In the genomic region with DNA sequence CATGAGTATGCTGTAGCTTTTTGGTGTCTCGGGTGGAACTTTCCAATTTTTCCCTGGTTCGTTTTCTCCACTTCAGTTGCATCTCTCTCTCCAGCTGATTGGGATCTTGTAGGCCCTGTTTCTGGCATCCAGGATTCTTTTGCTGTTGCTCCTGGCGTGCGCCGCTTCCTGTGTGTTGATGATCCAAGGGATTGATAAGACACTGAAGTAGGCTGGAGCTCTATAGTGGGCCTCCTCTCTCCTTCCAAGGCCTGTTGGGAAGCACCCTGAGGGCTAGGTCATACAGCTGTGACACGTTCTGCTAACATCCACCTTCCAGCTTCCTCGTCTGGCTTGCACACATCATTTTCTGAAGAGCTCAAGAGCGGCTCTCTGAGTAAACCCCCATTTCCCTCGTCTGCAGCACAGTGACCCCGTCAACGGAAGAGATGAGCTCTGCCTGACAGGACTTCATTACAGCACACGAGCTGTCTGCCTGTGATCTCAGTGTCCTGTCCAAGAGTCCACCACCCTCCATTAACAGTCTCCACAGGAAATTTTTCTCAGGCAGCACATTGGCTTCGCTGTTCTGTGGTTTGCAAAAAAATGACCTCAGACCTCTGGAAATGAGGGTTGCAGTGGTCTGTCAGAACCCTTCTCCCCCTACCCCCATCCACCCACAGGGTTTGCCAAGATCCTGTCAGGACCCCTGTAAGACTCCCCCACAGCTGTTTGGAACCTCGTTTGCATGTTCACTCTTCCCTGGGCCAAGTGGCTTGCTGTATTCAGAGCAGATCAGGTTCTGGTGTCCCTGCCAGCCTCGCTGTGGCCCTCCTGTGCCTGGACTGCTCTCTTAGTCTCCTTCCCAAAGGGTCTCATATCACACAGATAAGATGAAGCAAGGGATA, we compare ENCODE assay signal across 16 mouse cellular contexts. TPM values are rescaled to one million over a fixed set of nuclear protein-coding genes. Genes with fewer than 3 reads are reported as not detected.
A peak's percentile ranks its signal among the peaks of the same experiment; 100 is the strongest.
DNase-seq lines count a peak whose midpoint lies in the region; ATAC-seq and TF ChIP-seq lines count a peak whose summit lies in the region.
"Had no signal": no experiment of that assay in that cellular context is flagged by ENCODE, and none has a peak within 500 bp of the region (broad histone marks: within the 10 kb centered on the region; RNA-seq: fewer than 3 reads in every experiment).

No protein-coding gene starts in this region.

- H3K9ac ChIP-seq in hindbrain, embryonic 12.5 days = peak overlapping the region; percentile 5; the same call in 1 of the 2 replicates
- no peak overlapping the region for H3K9ac ChIP-seq in lung, embryonic 14.5 days
- no peak overlapping the region for H3K9ac ChIP-seq in stomach, embryonic 16.5 days (ENCODE audit: low read length)
- H3K9ac ChIP-seq: limb, embryonic 13.5 days; liver, embryonic 15.5 days had no signal

- H3K4me2 ChIP-seq in hindbrain, embryonic 12.5 days (replicated peaks) = no peak overlapping the region
- no peak overlapping the region for H3K4me2 ChIP-seq in lung, embryonic 14.5 days
- H3K4me2 ChIP-seq in stomach, embryonic 16.5 days (ENCODE audit: low read depth, low read length) = no peak overlapping the region
- H3K4me2 ChIP-seq: limb, embryonic 13.5 days; liver, embryonic 15.5 days had no signal

- no peaks in the 10 kb centered on the region for H3K27me3 ChIP-seq in hindbrain, embryonic 12.5 days
- no peaks in the 10 kb centered on the region for H3K27me3 ChIP-seq in hindbrain, embryonic 10.5 days (ENCODE audit: insufficient read depth, poor library complexity, severe bottlenecking)
- no peaks in the 10 kb centered on the region for H3K27me3 ChIP-seq in lung, embryonic 14.5 days (ENCODE audit: insufficient read depth, low read length)
- H3K27me3 ChIP-seq in testis, adult 2 months (ENCODE audit: control insufficient read depth, insufficient read depth, low read length) = no peaks in the 10 kb centered on the region
- no peaks in the 10 kb centered on the region for H3K27me3 ChIP-seq in stomach, embryonic 16.5 days (ENCODE audit: control insufficient read depth, insufficient read depth, low read length)
- H3K27me3 ChIP-seq: limb, embryonic 13.5 days; liver, embryonic 15.5 days; Patski had no signal

- no peaks in the 10 kb centered on the region for H3K9me3 ChIP-seq in hindbrain, embryonic 12.5 days (replicated peaks)
- H3K9me3 ChIP-seq in hindbrain, embryonic 10.5 days = no peaks in the 10 kb centered on the region
- H3K9me3 ChIP-seq in lung, embryonic 14.5 days (ENCODE audit: low read depth, low read length) = no peaks in the 10 kb centered on the region
- no peaks in the 10 kb centered on the region for H3K9me3 ChIP-seq in stomach, embryonic 16.5 days (replicated peaks; ENCODE audit: control insufficient read depth, low read length)
- H3K9me3 ChIP-seq: limb, embryonic 13.5 days; liver, embryonic 15.5 days had no signal

- H3K27ac ChIP-seq in hindbrain, embryonic 12.5 days = no peak overlapping the region; the same call in 1 of the 2 replicates
- no peak overlapping the region for H3K27ac ChIP-seq in hindbrain, embryonic 10.5 days
- no peak overlapping the region for H3K27ac ChIP-seq in lung, embryonic 14.5 days (ENCODE audit: low read depth)
- H3K27ac ChIP-seq in testis, adult 2 months (ENCODE audit: control insufficient read depth, insufficient read depth, low read depth, low read length) = no peak overlapping the region
- H3K27ac ChIP-seq in stomach, embryonic 16.5 days (ENCODE audit: low read length) = no peak overlapping the region
- H3K27ac ChIP-seq: layer of hippocampus, adult 2 months; limb, embryonic 13.5 days; liver, embryonic 15.5 days had no signal

- TF ChIP-seq CTCF in lung, embryonic 14.5 days (IDR thresholded peaks at IDR 0.05; ENCODE audit: low read depth) = no peak
- no peak for TF ChIP-seq CTCF in testis, adult 2 months (IDR thresholded peaks at IDR 0.05; ENCODE audit: control insufficient read depth, insufficient read depth, insufficient replicate concordance, low read depth, low read length)

- H3K4me1 ChIP-seq in hindbrain, embryonic 12.5 days = peaks cover 35% of the 10 kb centered on the region
- H3K4me1 ChIP-seq in hindbrain, embryonic 10.5 days (replicated peaks) = peaks cover 39% of the 10 kb centered on the region
- H3K4me1 ChIP-seq in lung, embryonic 14.5 days (ENCODE audit: insufficient read depth) = 0 out of 2 replicates have a peak, but pooled peaks cover 3% of the 10 kb centered on the region
- H3K4me1 ChIP-seq in testis, adult 2 months (ENCODE audit: control insufficient read depth, insufficient read depth, low read length) = peaks cover 3% of the 10 kb centered on the region; the same call in 1 of the 2 replicates
- no peaks in the 10 kb centered on the region for H3K4me1 ChIP-seq in stomach, embryonic 16.5 days (ENCODE audit: control insufficient read depth, insufficient read depth, low read length)
- H3K4me1 ChIP-seq: liver, embryonic 15.5 days had no signal

- no peaks in the 10 kb centered on the region for H3K36me3 ChIP-seq in hindbrain, embryonic 12.5 days
- peaks cover 80% of the 10 kb centered on the region for H3K36me3 ChIP-seq in hindbrain, embryonic 10.5 days
- H3K36me3 ChIP-seq in lung, embryonic 14.5 days (ENCODE audit: insufficient read depth) = no peaks in the 10 kb centered on the region
- H3K36me3 ChIP-seq in testis, adult 2 months (ENCODE audit: control insufficient read depth, insufficient read depth, low read length) = no peaks in the 10 kb centered on the region
- H3K36me3 ChIP-seq in stomach, embryonic 16.5 days (ENCODE audit: control insufficient read depth, insufficient read depth, low read length) = no peaks in the 10 kb centered on the region
- H3K36me3 ChIP-seq: limb, embryonic 13.5 days; liver, embryonic 15.5 days had no signal

- no peak for ATAC-seq in hindbrain, embryonic 12.5 days (ENCODE audit: low FRiP score)
- peak; percentile 68 for ATAC-seq in lung, embryonic 14.5 days (ENCODE audit: insufficient read depth)
- peak; percentile 17; the same call in 1 of the 2 replicates for ATAC-seq in stomach, embryonic 16.5 days (ENCODE audit: insufficient read depth, low FRiP score)
- ATAC-seq: Patski had no signal

- no peak for DNase-seq in hindbrain, embryonic 10.5 days (ENCODE audit: low spot score)
- peak; percentile 50 for DNase-seq in lung, embryonic 14.5 days
- no peak for DNase-seq in lung, postnatal 25 days (ENCODE audit: low spot score)
- no peak for DNase-seq in testis, postnatal 14 days (ENCODE audit: low spot score)
- DNase-seq in c-Kit-positive CD71-positive TER-119-positive erythroid progenitor cells, embryonic 14.5 days (ENCODE audit: low spot score) = no peak
- DNase-seq: B cell, adult 2 months; cerebellum, postnatal 25 days; heart, adult 11 months; right cerebral cortex, postnatal 14 days had no signal

- 71% methylated on average over 15 of the region's 15 CpGs for WGBS in hindbrain, embryonic 12.5 days
- WGBS in hindbrain, embryonic 10.5 days = 82% methylated on average over 15 of the region's 15 CpGs
- WGBS in lung, embryonic 14.5 days = 41% methylated on average over 15 of the region's 15 CpGs
- WGBS in stomach, embryonic 16.5 days = 61% methylated on average over 15 of the region's 15 CpGs

- no peak overlapping the region for H3K4me3 ChIP-seq in hindbrain, embryonic 12.5 days
- H3K4me3 ChIP-seq in hindbrain, embryonic 10.5 days = no peak overlapping the region
- H3K4me3 ChIP-seq in lung, embryonic 14.5 days (ENCODE audit: low read depth, low read length) = no peak overlapping the region
- peak overlapping the region; percentile 2 for H3K4me3 ChIP-seq in testis, adult 2 months (ENCODE audit: control insufficient read depth, low read depth, low read length)
- H3K4me3 ChIP-seq in stomach, embryonic 16.5 days (replicated peaks; ENCODE audit: low read length) = no peak overlapping the region
- H3K4me3 ChIP-seq: layer of hippocampus, adult 2 months; limb, embryonic 13.5 days; liver, embryonic 15.5 days had no signal

- no peak for TF ChIP-seq POLR2A in testis, adult 2 months (IDR thresholded peaks at IDR 0.05; ENCODE audit: control insufficient read depth, low read depth, low read length)

RNA-seq across cellular contexts. Expression of gene Sema5b, which starts 14.9 kb away (rescaled TPM):
- polyA plus RNA-seq in hindbrain, embryonic 12.5 days (2016; fragmentation: Nextera tagmentation; extraction: Ambion mirVana) = 36.7 and 42.9 TPM in 2 replicates
- 45.7 and 57.8 TPM in 2 replicates for polyA plus RNA-seq in hindbrain, embryonic 10.5 days (2016; fragmentation: Nextera tagmentation; extraction: Ambion mirVana)
- polyA plus RNA-seq in lung, embryonic 14.5 days (2014; fragmentation: Nextera tagmentation; extraction: Ambion mirVana) = 2.7 and 3.3 TPM in 2 replicates
- polyA plus RNA-seq in testis, adult 2 months (2012; rRNA removed) = 50.7 and 64.3 TPM in 2 replicates
- 3.8 and 5.3 TPM in 2 replicates for polyA plus RNA-seq in stomach, embryonic 16.5 days (2015; fragmentation: Nextera tagmentation; extraction: Ambion mirVana)
